Mouse (Mus musculus): ENCODE data around the gene Ankrd55.

- TF ChIP-seq POLR2A (IDR thresholded peaks at IDR 0.05; ENCODE audit: low read depth, low read length) (no peak), CTCF (IDR thresholded peaks at IDR 0.05; ENCODE audit: extremely low read depth, insufficient read length, insufficient replicate concordance, low read depth, low read length) (no peak)
Measured at GRCm38 (mm10) chr13:112346031-112346430, 57.8 kb downstream of the Ankrd55 start.
